In genomic region chr14:34501804-34502474, GRCm38 (mm10) we compare ENCODE assay signal across 8 mouse cellular contexts. TPM values are rescaled to one million over a fixed set of nuclear protein-coding genes. Genes with fewer than 3 reads are reported as not detected.
DNase-seq lines count a peak whose midpoint lies in the region; ATAC-seq lines count a peak whose summit lies in the region.

No protein-coding gene starts in this region.

- H3K27ac ChIP-seq in limb, embryonic 12.5 days: peak overlapping the region; percentile 99
- peak overlapping the region; percentile 95 for H3K27ac ChIP-seq in midbrain, embryonic 15.5 days
- H3K27ac ChIP-seq in stomach, embryonic 15.5 days: peak overlapping the region; percentile 97

- peak; percentile 52 to 69 for DNase-seq in heart, adult 18-20 months
- no peak for DNase-seq in heart, adult 11 months
- peak; percentile 57 for DNase-seq in cerebellum, adult 8-10 months
- peak; percentile 18 to 42 for DNase-seq in frontal cortex, postnatal 10 days (ENCODE audit: low spot score in 2 of 2)

- ATAC-seq in inflammation-experienced regulatory T-cells, adult 6 months: peak; percentile 36
- peak; percentile 7; the same call in 1 of the 2 replicates for ATAC-seq in limb, embryonic 12.5 days (ENCODE audit: insufficient number of reproducible peaks, insufficient read depth, low FRiP score, low TSS enrichment, low read depth)
- peak; percentile 46 for ATAC-seq in midbrain, embryonic 15.5 days (replicated peaks)
- ATAC-seq in stomach, embryonic 15.5 days (ENCODE audit: insufficient read depth, low FRiP score, low read depth): peak; percentile 13; the same call in 1 of the 2 replicates

- H3K4me2 ChIP-seq in limb, embryonic 12.5 days: peak overlapping the region; percentile 65
- peak overlapping the region; percentile 63 for H3K4me2 ChIP-seq in midbrain, embryonic 15.5 days
- H3K4me2 ChIP-seq in stomach, embryonic 15.5 days: peak overlapping the region; percentile 64

- H3K9ac ChIP-seq in limb, embryonic 12.5 days (replicated peaks): peak overlapping the region; percentile 99
- H3K9ac ChIP-seq in midbrain, embryonic 15.5 days: peak overlapping the region; percentile 84
- H3K9ac ChIP-seq in stomach, embryonic 15.5 days: peak overlapping the region; percentile 98

- under 1% methylated on average over 77 of the region's 77 CpGs for WGBS in limb, embryonic 12.5 days
- WGBS in midbrain, embryonic 15.5 days: 0% methylated on average over 72 of the region's 77 CpGs
- under 1% methylated on average over 77 of the region's 77 CpGs for WGBS in stomach, embryonic 15.5 days

- H3K9me3 ChIP-seq in limb, embryonic 12.5 days: no peaks in the 10 kb centered on the region
- H3K9me3 ChIP-seq in midbrain, embryonic 15.5 days: no peaks in the 10 kb centered on the region
- H3K9me3 ChIP-seq in stomach, embryonic 15.5 days: no peaks in the 10 kb centered on the region

- H3K36me3 ChIP-seq in limb, embryonic 12.5 days: no peaks in the 10 kb centered on the region
- H3K36me3 ChIP-seq in midbrain, embryonic 15.5 days (replicated peaks): no peaks in the 10 kb centered on the region
- H3K36me3 ChIP-seq in stomach, embryonic 15.5 days: no peaks in the 10 kb centered on the region

- peaks cover 33% of the 10 kb centered on the region for H3K4me1 ChIP-seq in limb, embryonic 12.5 days (replicated peaks)
- peaks cover 34% of the 10 kb centered on the region for H3K4me1 ChIP-seq in midbrain, embryonic 15.5 days
- peaks cover 6% of the 10 kb centered on the region; the same call in 1 of the 2 replicates for H3K4me1 ChIP-seq in stomach, embryonic 15.5 days

- peak overlapping the region; percentile 88 for H3K4me3 ChIP-seq in limb, embryonic 12.5 days (replicated peaks)
- H3K4me3 ChIP-seq in midbrain, embryonic 15.5 days: peak overlapping the region; percentile 81
- H3K4me3 ChIP-seq in stomach, embryonic 15.5 days (replicated peaks): peak overlapping the region; percentile 92

- no peaks in the 10 kb centered on the region for H3K27me3 ChIP-seq in limb, embryonic 12.5 days
- H3K27me3 ChIP-seq in midbrain, embryonic 15.5 days (replicated peaks): no peaks in the 10 kb centered on the region
- H3K27me3 ChIP-seq in stomach, embryonic 15.5 days (replicated peaks): no peaks in the 10 kb centered on the region

RNA-seq across cellular contexts. Expression of gene Bmpr1a, which starts 1.2 kb away (rescaled TPM):
- 10 to 100 TPM; 52.9 to 56.9 TPM for total RNA-seq in heart, adult 18-20 months (2021)
- under 1 TPM; 0.36 to 0.40 (median 0.40) TPM for polyA plus RNA-seq in inflammation-experienced regulatory T-cells, adult 6 months (2017; shearing (Covaris generic))
- polyA plus RNA-seq in limb, embryonic 12.5 days (2016; fragmentation: Nextera tagmentation; extraction: Ambion mirVana): 67.4 and 74.3 TPM in 2 replicates
- 15.2 and 17.5 TPM in 2 replicates for polyA plus RNA-seq in midbrain, embryonic 15.5 days (2015; fragmentation: Nextera tagmentation; extraction: Ambion mirVana)
- 47.1 and 49.9 TPM in 2 replicates for polyA plus RNA-seq in stomach, embryonic 15.5 days (2015; fragmentation: Nextera tagmentation; extraction: Ambion mirVana)

RNA-seq across cellular contexts. Expression of gene 9230112D13Rik, which starts 20.7 kb away (rescaled TPM):
- total RNA-seq in heart, adult 18-20 months (2021): not detected
- not detected for polyA plus RNA-seq in inflammation-experienced regulatory T-cells, adult 6 months (2017; shearing (Covaris generic))
- not detected in 2 replicates for polyA plus RNA-seq in limb, embryonic 12.5 days (2016; fragmentation: Nextera tagmentation; extraction: Ambion mirVana)
- not detected in 2 replicates for polyA plus RNA-seq in midbrain, embryonic 15.5 days (2015; fragmentation: Nextera tagmentation; extraction: Ambion mirVana)
- not detected in 2 replicates for polyA plus RNA-seq in stomach, embryonic 15.5 days (2015; fragmentation: Nextera tagmentation; extraction: Ambion mirVana)

Comparison
In these comparisons a context has a peak if more than half of its experiments do, and no peak if none do; other contexts are left out.
1. RNA of gene Bmpr1a, which starts 1.2 kb away (polyA plus RNA-seq): 67.4 to 74.3 TPM in limb, embryonic 12.5 days, 47.1 to 49.9 TPM in stomach, embryonic 15.5 days and 15.2 to 17.5 TPM in midbrain, embryonic 15.5 days; 0.36 to 0.40 TPM in inflammation-experienced regulatory T-cells, adult 6 months; every median in the first group is over 10 times any median in the second.
2. Peak in every context shown above with its lines, with median percentiles within 50 percentile points of each other: ATAC-seq, H3K27ac ChIP-seq, H3K4me2 ChIP-seq, H3K4me3 ChIP-seq and H3K9ac ChIP-seq.